Mouse (Mus musculus) lung, adult 2 months (tissue): Measurements from ENCODE around the gene Sgms2. TPM values are rescaled to one million over a fixed set of nuclear protein-coding genes. Genes with fewer than 3 reads are reported as not detected.

Experiments used
- DNase-seq: peaks from one replicate; pipeline ENCODE4 v3.0.0; 2022
- H3K4me1 ChIP-seq: fragments of 200-500 bp; 2 replicates; pipeline ENCODE4 v1.6.1; 2011; ENCODE audit warnings: low read length; ENCODE audit not compliant: control insufficient read depth, insufficient read depth
- H3K4me3 ChIP-seq: fragments of 200-500 bp; replicated peaks from 2 replicates; pipeline ENCODE3; 2011; ENCODE audit warnings: low read depth, mild to moderate bottlenecking, control low read depth, low read length; ENCODE audit errors: extremely low read depth
- CTCF ChIP-seq: fragments of 200-500 bp; IDR thresholded peaks from 2 replicates; pipeline ENCODE4 v1.5.1; 2011; ENCODE audit warnings: mild to moderate bottlenecking, low read length, control low read depth; ENCODE audit not compliant: insufficient read depth
- POLR2A ChIP-seq: fragments of 200-500 bp; IDR thresholded peaks from 2 replicates; pipeline ENCODE4 v1.6.1; 2011; ENCODE audit warnings: low read depth, mild to moderate bottlenecking, control low read depth, low read length, borderline replicate concordance; ENCODE audit errors: extremely low read depth
- WGBS: fragments of 180-500 bp; shearing (Covaris S2); methylation state at CpG from one replicate; pipeline ENCODE4 v1.1.7; 2018; 5-methylcytosine and 5-hydroxymethylcytosine counted together
- polyA plus RNA-seq: library from polyadenylated mRNA; depleted of rRNA; stranded (reverse); fragments of >200 nt; gene quantifications from 2 replicates; pipeline ENCODE4 v1.2.3, GENCODE M21; 2012

Gene Sgms2
- polyA plus RNA-seq, 1 experiment = 2.6 TPM

- WGBS = 69% methylated on average over 6 of the region's 6 CpGs
- H3K4me3 ChIP-seq = no peak overlapping the region
- DNase-seq = no peak
- no peaks in the 10 kb centered on the region for H3K4me1 ChIP-seq
- TF ChIP-seq CTCF (no peak), POLR2A (no peak)
Measured at GRCm38 (mm10) chr3:131471836-131472235, 19.4 kb downstream of the Sgms2 start.

DNA sequence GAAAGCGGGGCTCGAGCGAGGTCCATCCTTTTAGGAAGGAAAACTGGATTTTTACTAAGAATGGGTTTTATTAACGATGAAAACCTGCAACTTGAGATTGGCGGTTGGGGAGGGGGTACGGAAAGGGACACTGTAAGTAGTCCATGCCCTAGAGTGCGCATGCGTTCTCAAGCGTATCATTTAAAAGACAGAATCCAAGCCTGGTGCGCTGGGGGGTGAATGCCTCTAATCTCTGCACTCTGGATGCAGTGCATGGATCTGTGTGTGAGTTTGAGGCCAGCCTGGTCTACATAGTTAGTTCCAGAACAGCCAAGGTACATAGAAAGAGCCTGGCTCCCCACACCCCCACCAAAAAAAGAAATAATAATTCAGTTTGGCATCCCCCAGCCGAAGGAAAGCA, 19.8 kb downstream of the Sgms2 start:
- 75% methylated on average over 11 of the region's 11 CpGs for WGBS
- H3K4me1 ChIP-seq = no peaks in the 10 kb centered on the region
- TF ChIP-seq CTCF (no peak), POLR2A (no peak)
- no peak for DNase-seq
- no peak overlapping the region for H3K4me3 ChIP-seq

DNA sequence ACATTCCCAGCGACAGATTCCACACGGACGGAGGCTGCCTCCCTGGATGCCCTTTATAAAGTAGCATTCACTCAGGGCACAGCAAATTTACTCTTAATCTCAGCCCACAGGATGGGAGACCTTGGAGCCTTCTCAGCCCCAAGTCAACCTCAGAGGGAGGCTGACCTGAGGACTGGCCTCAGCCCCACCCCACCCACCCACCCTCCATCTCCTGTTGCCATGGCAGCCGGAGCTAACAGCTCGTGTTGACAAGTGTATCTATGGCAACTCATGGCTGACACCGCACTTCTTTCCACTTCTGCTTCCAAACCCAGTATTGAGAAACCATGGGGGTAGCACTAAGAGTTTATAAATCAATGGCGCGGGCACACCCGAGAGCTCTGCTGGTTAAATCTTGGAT, 20.4 kb downstream of the Sgms2 start:
- Histone ChIP-seq H3K4me1 (no peaks in the 10 kb centered on the region), H3K4me3 (no peak overlapping the region)
- DNase-seq = no peak
- 36% methylated on average over 9 of the region's 9 CpGs for WGBS
- TF ChIP-seq POLR2A (no peak), CTCF (no peak)

GRCm38 (mm10) chr3:131469636-131470035, 21.6 kb downstream of the Sgms2 start:
- H3K4me3 ChIP-seq = no peak overlapping the region
- no peak for DNase-seq
- TF ChIP-seq CTCF = no peak
- no peak for TF ChIP-seq POLR2A
- WGBS = 41% methylated on average over 3 of the region's 3 CpGs
- H3K4me1 ChIP-seq = no peaks in the 10 kb centered on the region

DNA sequence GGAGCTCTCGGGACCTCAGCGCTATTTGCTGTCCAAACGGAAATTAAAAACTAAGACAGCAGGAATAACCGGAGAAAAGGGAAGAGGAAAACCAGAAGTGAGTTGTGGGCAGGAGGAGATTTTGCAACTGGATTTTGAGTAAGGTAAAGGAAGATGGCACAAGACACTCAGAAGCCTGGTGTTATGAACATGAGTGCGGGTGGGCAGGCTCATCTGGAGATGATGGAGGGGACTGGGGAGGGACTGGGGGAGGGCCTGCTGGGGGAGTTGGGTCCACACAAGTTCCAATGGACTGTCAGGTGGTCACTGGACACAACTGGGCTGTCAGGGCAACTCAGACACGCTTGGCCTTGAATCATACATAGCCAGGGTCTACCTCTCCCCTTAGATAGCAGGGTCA, 24.8 kb downstream of the Sgms2 start:
- no peak for DNase-seq
- Histone ChIP-seq H3K4me1 (no peaks in the 10 kb centered on the region), H3K4me3 (no peak overlapping the region)
- 83% methylated on average over 6 of the region's 6 CpGs for WGBS
- TF ChIP-seq POLR2A = no peak
- no peak for TF ChIP-seq CTCF

DNA sequence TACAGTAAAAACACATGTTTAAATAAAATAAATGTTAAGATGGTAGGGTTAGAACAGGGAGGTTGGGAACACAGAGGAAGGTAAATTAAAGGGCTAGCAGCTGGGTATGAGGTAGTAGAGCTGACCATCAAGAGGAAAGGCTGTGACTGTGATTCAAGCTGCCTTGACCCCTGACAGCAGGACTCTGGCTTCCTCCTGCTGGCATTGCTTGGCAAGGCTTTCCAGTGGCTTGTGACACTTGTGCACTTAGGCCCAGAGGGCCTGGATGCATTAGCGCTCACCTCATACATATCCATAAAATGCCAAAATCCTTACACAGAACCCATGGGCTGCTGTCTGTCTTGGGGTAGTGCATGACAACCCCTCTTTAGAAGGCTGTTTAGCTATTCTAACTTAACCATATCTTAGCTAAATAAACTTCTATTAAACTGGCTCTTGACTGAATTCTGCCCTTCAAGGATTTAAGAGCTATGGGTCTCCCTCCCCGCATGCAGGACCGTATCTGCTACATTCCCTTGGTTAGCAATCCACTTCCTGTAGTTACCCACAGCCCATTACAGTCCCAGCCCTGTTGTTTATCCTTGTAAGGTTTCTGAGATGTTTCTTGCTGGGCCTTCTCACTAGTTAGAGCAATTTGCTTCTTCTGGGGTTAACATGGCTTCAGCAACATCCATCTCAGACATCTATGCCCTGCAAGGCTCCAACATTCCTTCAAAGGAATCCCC, 25.5 kb downstream of the Sgms2 start:
- H3K4me3 ChIP-seq = no peak overlapping the region
- H3K4me1 ChIP-seq = no peaks in the 10 kb centered on the region
- WGBS = 74% methylated on average over 3 of the region's 3 CpGs
- no peak for DNase-seq
- no peak for TF ChIP-seq POLR2A
- no peak for TF ChIP-seq CTCF

GRCm38 (mm10) chr3:131372996-131373395, 118.2 kb downstream of the Sgms2 start:
- Histone ChIP-seq H3K4me3 (no peak overlapping the region), H3K4me1 (no peaks in the 10 kb centered on the region)
- 81% methylated on average over 7 of the region's 7 CpGs for WGBS
- TF ChIP-seq CTCF (no peak), POLR2A (no peak)
- no peak for DNase-seq

DNA sequence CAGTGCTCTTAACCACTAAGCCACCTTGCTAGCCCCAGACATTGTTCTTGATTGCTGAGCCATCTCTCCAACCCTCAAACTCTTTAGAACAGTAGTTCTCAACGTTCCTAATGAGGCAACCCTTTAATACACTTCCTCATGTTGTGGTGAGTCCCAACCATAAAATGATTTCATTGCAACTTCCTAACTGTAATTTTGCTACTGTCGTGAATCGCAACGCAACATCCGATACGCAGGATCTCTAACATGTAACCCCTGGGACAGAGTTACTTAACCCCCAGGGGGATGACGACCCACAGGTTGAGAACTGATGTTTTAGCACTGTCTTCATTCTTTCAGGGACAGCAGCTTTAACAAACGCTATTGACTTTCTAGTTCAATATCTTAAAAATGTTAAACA, 122.5 kb downstream of the Sgms2 start:
- Histone ChIP-seq H3K4me3 (no peak overlapping the region), H3K4me1 (no peaks in the 10 kb centered on the region; the same call in 1 of the 2 replicates)
- TF ChIP-seq POLR2A = no peak
- TF ChIP-seq CTCF = no peak
- DNase-seq = no peak
- 85% methylated on average over 8 of the region's 8 CpGs for WGBS

- no peak for DNase-seq
- Histone ChIP-seq H3K4me1 (no peaks in the 10 kb centered on the region; the same call in 1 of the 2 replicates), H3K4me3 (no peak overlapping the region)
- TF ChIP-seq POLR2A = no peak
- TF ChIP-seq CTCF = no peak
- 87% methylated on average over 4 of the region's 4 CpGs for WGBS
Measured at GRCm38 (mm10) chr3:131367452-131367851, 123.8 kb downstream of the Sgms2 start.
